Mouse (Mus musculus): ENCODE results near the gene Hoxa2.

- TF ChIP-seq CTCF (IDR thresholded peaks at IDR 0.05; ENCODE audit: low read depth) (no peak), EP300 (IDR thresholded peaks at IDR 0.05; ENCODE audit: low read depth) (no peak)
Observed at GRCm38 (mm10) chr6:52174968-52175751, 10.5 kb upstream of the Hoxa2 start.

All from heart, postnatal 0 days (tissue).